Mouse (Mus musculus) stomach, embryonic 16.5 days (tissue): ENCODE measurements around the gene Ms4a1. TPM values are rescaled to one million over a fixed set of nuclear protein-coding genes. Genes with fewer than 3 reads are reported as not detected.

Source experiments
- ATAC-seq: fragments of 200-750 bp; cut with Nextera tagmentation; 2 replicates; pipeline ENCODE4 v1.8.0; 2017; ENCODE audit warnings: moderate number of reproducible peaks, moderate TSS enrichment; ENCODE audit not compliant: insufficient read depth, low FRiP score
- H3K27ac ChIP-seq: fragments of 300-500 bp; sonication (generic); 2 replicates; pipeline ENCODE4 v1.5.1; 2014; ENCODE audit warnings: low read length
- H3K27me3 ChIP-seq: fragments of 300-500 bp; sonication (generic); 2 replicates; pipeline ENCODE4 v1.6.1; 2014; ENCODE audit warnings: low read length, control low read depth, mixed read lengths; ENCODE audit not compliant: control insufficient read depth, insufficient read depth
- H3K36me3 ChIP-seq: fragments of 300-500 bp; sonication (generic); 2 replicates; pipeline ENCODE4 v1.6.1; 2014; ENCODE audit warnings: low read length; ENCODE audit not compliant: control insufficient read depth, insufficient read depth
- H3K4me1 ChIP-seq: fragments of 300-500 bp; sonication (generic); 2 replicates; pipeline ENCODE4 v1.6.1; 2014; ENCODE audit warnings: low read length, control low read depth, mixed read lengths; ENCODE audit not compliant: control insufficient read depth, insufficient read depth
- H3K4me2 ChIP-seq: fragments of 300-500 bp; sonication (generic); 2 replicates; pipeline ENCODE4 v1.6.1; 2014; ENCODE audit warnings: low read depth, low read length, mixed read lengths
- H3K4me3 ChIP-seq: fragments of 300-500 bp; sonication (generic); replicated peaks from 2 replicates; pipeline ENCODE4 v1.5.1; 2014; ENCODE audit warnings: mild to moderate bottlenecking, low read length
- H3K9ac ChIP-seq: fragments of 300-500 bp; sonication (generic); 2 replicates; pipeline ENCODE4 v1.6.1; 2014; ENCODE audit warnings: low read length
- H3K9me3 ChIP-seq: fragments of 300-500 bp; sonication (generic); replicated peaks from 2 replicates; pipeline ENCODE4 v1.6.1; 2016; ENCODE audit warnings: low read length, control low read depth; ENCODE audit not compliant: control insufficient read depth
- WGBS: fragments of 180-500 bp; shearing (Covaris S2); extraction: QIAGEN DNeasy Blood & Tissue Kit; methylation state at CpG from one replicate; pipeline ENCODE4 v1.1.7; 2014; 5-methylcytosine and 5-hydroxymethylcytosine counted together
- polyA plus RNA-seq: library from polyadenylated mRNA; unstranded; fragments of >200 nt; fragmentation: Nextera tagmentation; extraction: Ambion mirVana; gene quantifications from 2 replicates; pipeline ENCODE4 v1.2.1, GENCODE M21; 2015

Gene Ms4a1
- polyA plus RNA-seq, 1 experiment from 2014 or later = not detected

DNA sequence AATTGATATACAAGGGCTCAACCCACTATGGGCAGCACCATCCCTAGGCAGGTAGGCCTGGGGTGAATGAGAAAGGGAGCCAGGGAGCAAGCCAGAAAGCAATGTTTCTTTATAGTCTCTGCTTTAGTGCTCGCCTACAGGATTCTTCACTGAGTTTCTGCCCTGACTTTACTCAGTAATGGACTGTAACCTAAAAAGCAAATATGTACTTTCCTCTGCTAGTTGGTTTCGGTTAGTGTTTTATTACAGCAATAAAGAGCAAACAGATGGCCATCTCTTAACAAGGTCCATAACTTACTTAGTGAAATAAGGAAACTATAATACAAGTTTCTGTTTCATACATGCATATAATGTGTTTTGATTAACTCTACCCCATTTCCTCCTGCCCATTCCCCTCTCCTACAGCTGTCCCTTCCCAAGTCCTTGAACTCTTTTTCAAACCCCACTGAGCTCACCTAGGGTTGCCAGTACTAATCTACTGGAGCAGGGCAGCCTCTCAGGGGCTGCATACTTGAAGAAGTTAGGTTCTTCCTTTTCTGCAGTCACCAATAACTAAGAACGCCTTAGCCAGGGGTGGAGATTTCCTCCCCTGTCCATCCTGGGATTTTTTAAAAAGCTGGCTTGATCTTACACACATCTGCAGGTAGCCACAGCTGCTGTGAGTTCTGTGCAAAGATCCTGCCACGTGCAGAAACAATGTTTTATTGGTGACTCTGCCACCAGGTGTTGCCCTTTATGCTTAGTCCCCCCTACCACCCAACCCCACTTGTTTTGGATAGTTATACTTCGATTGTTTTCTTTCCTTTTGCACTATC is 30.9 kb downstream of the Ms4a1 start:
- Histone ChIP-seq H3K36me3 (no peaks in the 10 kb centered on the region), H3K9ac (no peak overlapping the region), H3K4me3 (no peak overlapping the region), H3K4me2 (no peak overlapping the region), H3K27ac (peak overlapping the region; percentile 85), H3K9me3 (no peaks in the 10 kb centered on the region), H3K4me1 (no peaks in the 10 kb centered on the region), H3K27me3 (no peaks in the 10 kb centered on the region)
- ATAC-seq = peak; percentile 75
- WGBS = 53% methylated on average over 5 of the region's 5 CpGs

DNA sequence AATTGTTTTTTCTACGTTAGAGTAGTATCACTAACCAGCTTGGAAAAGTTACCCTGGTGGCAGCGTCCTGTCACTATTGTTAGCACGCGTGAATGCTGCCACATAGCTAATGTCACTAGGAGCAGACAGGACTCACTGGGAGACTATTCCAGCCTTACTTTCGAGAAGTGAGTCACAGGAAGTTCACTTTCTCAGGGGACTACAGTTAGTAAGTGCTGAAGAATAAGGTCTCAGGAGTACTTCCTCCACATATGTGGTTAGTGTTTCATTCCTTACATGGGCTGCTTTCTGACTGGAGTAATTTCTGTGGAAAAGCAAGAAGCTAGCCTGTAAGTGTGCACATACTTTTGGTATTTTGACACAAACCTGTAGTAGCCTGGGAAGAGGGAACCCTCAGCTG is 31.8 kb downstream of the Ms4a1 start:
- 80% methylated on average over 5 of the region's 5 CpGs for WGBS
- Histone ChIP-seq H3K27me3 (no peaks in the 10 kb centered on the region), H3K4me1 (no peaks in the 10 kb centered on the region), H3K27ac (peak overlapping the region; percentile 85), H3K36me3 (no peaks in the 10 kb centered on the region), H3K4me3 (no peak overlapping the region), H3K9me3 (no peaks in the 10 kb centered on the region), H3K4me2 (no peak overlapping the region), H3K9ac (no peak overlapping the region)
- ATAC-seq = no peak

DNA sequence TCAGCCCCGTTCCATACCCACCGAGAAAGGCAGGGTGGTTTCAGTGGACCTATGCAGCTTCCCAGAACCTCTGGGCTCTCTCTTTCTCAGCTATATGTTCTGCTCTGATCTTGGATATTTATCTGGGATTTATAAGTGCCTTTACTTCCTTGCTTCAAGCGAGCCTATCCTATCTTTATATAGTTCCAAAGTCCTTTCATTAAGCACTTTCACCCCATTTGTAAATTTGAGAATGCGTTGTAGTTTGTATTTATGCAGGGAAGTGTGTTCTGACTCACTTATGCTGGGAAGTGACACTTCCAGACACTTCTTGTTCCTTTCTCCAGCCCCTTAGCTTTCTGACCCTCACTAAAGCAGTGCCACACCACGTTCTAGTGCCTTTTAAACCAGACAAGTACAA is 33.7 kb downstream of the Ms4a1 start, which contains the start of gene Ms4a12:
Ms4a12 (minus strand) TSS at position 101 of the 400 bp plus-strand sequence.
- Histone ChIP-seq H3K4me1 (no peaks in the 10 kb centered on the region), H3K27me3 (no peaks in the 10 kb centered on the region), H3K9me3 (no peaks in the 10 kb centered on the region), H3K4me3 (no peak within 1 kb of the TSS), H3K36me3 (no peaks in the 10 kb centered on the region), H3K27ac (no peak within 1 kb of the TSS; the same call in 1 of the 2 replicates), H3K4me2 (no peak within 1 kb of the TSS), H3K9ac (no peak within 1 kb of the TSS)
- WGBS = 67% methylated on average over 5 of the region's 5 CpGs
- no peak for ATAC-seq

Other genes starting within 250 kb of the Ms4a1 start
- gene Ms4a18, start 248.2 kb downstream of the Ms4a1 start, polyA plus RNA-seq = 3.7 and 4.2 TPM in 2 replicates
- 6.0 and 7.8 TPM in 2 replicates for gene Ms4a8a, start 185.1 kb downstream of the Ms4a1 start, polyA plus RNA-seq
- gene 1700017D01Rik, start 135.4 kb downstream of the Ms4a1 start, polyA plus RNA-seq = not detected in 2 replicates
- not detected in 2 replicates for gene 1700025F22Rik, start 100.9 kb downstream of the Ms4a1 start, polyA plus RNA-seq
- not detected in 2 replicates for gene Ms4a13, start 69.5 kb downstream of the Ms4a1 start, polyA plus RNA-seq
- gene Ms4a12, start 33.8 kb downstream of the Ms4a1 start, polyA plus RNA-seq = 0.17 and 0.20 TPM in 2 replicates
- not detected in 2 replicates for gene Ms4a5, start 17.6 kb upstream of the Ms4a1 start, polyA plus RNA-seq
- 0.08 TPM in 1 of 2 replicates, not detected in the other for gene Ms4a14, start 48.2 kb upstream of the Ms4a1 start, polyA plus RNA-seq
- 3.8 and 6.7 TPM in 2 replicates for gene Ms4a7, start 69.9 kb upstream of the Ms4a1 start, polyA plus RNA-seq
- 10.5 and 10.7 TPM in 2 replicates for gene Ms4a4a, start 109.3 kb upstream of the Ms4a1 start, polyA plus RNA-seq
- gene Ms4a4c, start 138.5 kb upstream of the Ms4a1 start, polyA plus RNA-seq = 2.4 and 2.8 TPM in 2 replicates
- 0.56 and 1.1 TPM in 2 replicates for gene Ms4a4b, start 177.3 kb upstream of the Ms4a1 start, polyA plus RNA-seq
- 9.3 and 12.4 TPM in 2 replicates for gene Ms4a6c, start 203.1 kb upstream of the Ms4a1 start, polyA plus RNA-seq
- 0.17 and 0.29 TPM in 2 replicates for gene Gm8369, start 219.7 kb upstream of the Ms4a1 start, polyA plus RNA-seq